In genomic region chr11:65927962-65928361, GRCm38 (mm10) we compare ENCODE assay signal across 20 mouse cellular contexts.
DNase-seq lines count a peak whose midpoint lies in the region; ATAC-seq lines count a peak whose summit lies in the region.
"Had no signal": no experiment of that assay in that cellular context is flagged by ENCODE, and none has a peak within 500 bp of the region (broad histone marks: within the 10 kb centered on the region; RNA-seq: fewer than 3 reads in every experiment).

No protein-coding gene starts in this region.

- H3K36me3 ChIP-seq in hindbrain, embryonic 13.5 days = no peaks in the 10 kb centered on the region
- no peaks in the 10 kb centered on the region for H3K36me3 ChIP-seq in hindbrain, embryonic 11.5 days (ENCODE audit: control insufficient read depth, insufficient read depth, low read length)
- H3K36me3 ChIP-seq in hindbrain, embryonic 15.5 days = no peaks in the 10 kb centered on the region
- H3K36me3 ChIP-seq in neural tube, embryonic 13.5 days = no peaks in the 10 kb centered on the region
- H3K36me3 ChIP-seq: limb, embryonic 10.5 days had no signal

- peaks cover 7% of the 10 kb centered on the region for H3K4me1 ChIP-seq in hindbrain, embryonic 13.5 days (replicated peaks)
- H3K4me1 ChIP-seq in hindbrain, embryonic 11.5 days (replicated peaks; ENCODE audit: control insufficient read depth, insufficient read depth, low read length) = no peaks in the 10 kb centered on the region
- peaks cover 4% of the 10 kb centered on the region for H3K4me1 ChIP-seq in hindbrain, embryonic 15.5 days (replicated peaks)
- H3K4me1 ChIP-seq in neural tube, embryonic 13.5 days (replicated peaks) = peaks cover 7% of the 10 kb centered on the region
- H3K4me1 ChIP-seq: limb, embryonic 10.5 days had no signal

- no peak for ATAC-seq in hindbrain, embryonic 13.5 days (ENCODE audit: low FRiP score)
- no peak for ATAC-seq in hindbrain, embryonic 11.5 days (ENCODE audit: low FRiP score)
- ATAC-seq in hindbrain, embryonic 15.5 days (ENCODE audit: low FRiP score, low read depth) = peak; percentile 59; the same call in 1 of the 2 replicates
- ATAC-seq in neural tube, embryonic 13.5 days (ENCODE audit: low read depth) = peak; percentile 61; the same call in 1 of the 2 replicates
- ATAC-seq: liver, postnatal 0 days had no signal

- H3K27ac ChIP-seq in hindbrain, embryonic 13.5 days = peak overlapping the region; percentile 74
- H3K27ac ChIP-seq in hindbrain, embryonic 11.5 days (ENCODE audit: low read depth, low read length) = no peak overlapping the region
- no peak overlapping the region; the same call in 1 of the 2 replicates for H3K27ac ChIP-seq in hindbrain, embryonic 15.5 days (replicated peaks)
- H3K27ac ChIP-seq in neural tube, embryonic 13.5 days (replicated peaks) = peak overlapping the region; percentile 71
- H3K27ac ChIP-seq: limb, embryonic 10.5 days had no signal

- whole genome bisulfite sequencing in hindbrain, embryonic 13.5 days = 16% methylated on average over 1 of the region's 1 CpGs
- WGBS in hindbrain, embryonic 11.5 days = 43% methylated on average over 1 of the region's 1 CpGs
- 15% methylated on average over 1 of the region's 1 CpGs for WGBS in hindbrain, embryonic 15.5 days
- 8% methylated on average over 1 of the region's 1 CpGs for WGBS in neural tube, embryonic 13.5 days

- H3K9me3 ChIP-seq in hindbrain, embryonic 13.5 days = no peaks in the 10 kb centered on the region
- no peaks in the 10 kb centered on the region for H3K9me3 ChIP-seq in hindbrain, embryonic 11.5 days (ENCODE audit: control insufficient read depth, low read length)
- H3K9me3 ChIP-seq in hindbrain, embryonic 15.5 days = no peaks in the 10 kb centered on the region
- no peaks in the 10 kb centered on the region for H3K9me3 ChIP-seq in neural tube, embryonic 13.5 days
- H3K9me3 ChIP-seq: limb, embryonic 10.5 days had no signal

- DNase-seq in hindbrain, embryonic 11.5 days (ENCODE audit: low spot score) = no peak
- DNase-seq in brain, adult 2 months (ENCODE audit: low read depth, low spot score) = peak; percentile 41
- DNase-seq in gastrocnemius, postnatal 10 days = no peak
- no peak for DNase-seq in heart, adult 18-20 months
- DNase-seq: adrenal gland, adult 8-10 months; cerebellum, postnatal 10 days; embryo, embryonic 11 days; gastrocnemius, postnatal 36 days; heart, postnatal 10 days; kidney, adult 2 months; kidney, postnatal 14 days; liver, postnatal 0 days; lung, postnatal 10 days; thymus, postnatal 36 days had no signal

- no peak overlapping the region for H3K9ac ChIP-seq in hindbrain, embryonic 13.5 days
- no peak overlapping the region for H3K9ac ChIP-seq in hindbrain, embryonic 11.5 days (ENCODE audit: low read depth, low read length)
- no peak overlapping the region for H3K9ac ChIP-seq in hindbrain, embryonic 15.5 days
- no peak overlapping the region for H3K9ac ChIP-seq in neural tube, embryonic 13.5 days
- H3K9ac ChIP-seq: liver, postnatal 0 days had no signal

- no peak overlapping the region for H3K4me2 ChIP-seq in hindbrain, embryonic 13.5 days
- no peak overlapping the region for H3K4me2 ChIP-seq in hindbrain, embryonic 11.5 days (replicated peaks; ENCODE audit: low read depth, low read length)
- no peak overlapping the region for H3K4me2 ChIP-seq in hindbrain, embryonic 15.5 days
- no peak overlapping the region for H3K4me2 ChIP-seq in neural tube, embryonic 13.5 days
- H3K4me2 ChIP-seq: heart, embryonic 11.5 days had no signal

- H3K4me3 ChIP-seq in hindbrain, embryonic 13.5 days = no peak overlapping the region
- no peak overlapping the region for H3K4me3 ChIP-seq in hindbrain, embryonic 11.5 days (ENCODE audit: low read depth, low read length)
- no peak overlapping the region for H3K4me3 ChIP-seq in hindbrain, embryonic 15.5 days
- no peak overlapping the region for H3K4me3 ChIP-seq in neural tube, embryonic 13.5 days
- H3K4me3 ChIP-seq: limb, embryonic 10.5 days; myocyte had no signal

- H3K27me3 ChIP-seq in hindbrain, embryonic 13.5 days = no peaks in the 10 kb centered on the region
- no peaks in the 10 kb centered on the region for H3K27me3 ChIP-seq in hindbrain, embryonic 11.5 days (ENCODE audit: control insufficient read depth, insufficient read depth, low read length)
- no peaks in the 10 kb centered on the region for H3K27me3 ChIP-seq in hindbrain, embryonic 15.5 days
- no peaks in the 10 kb centered on the region for H3K27me3 ChIP-seq in neural tube, embryonic 13.5 days

Comparison
In these comparisons a context has a peak if more than half of its experiments do, and no peak if none do; other contexts are left out.
1. ATAC-seq: peak in hindbrain, embryonic 15.5 days (single experiment) and neural tube, embryonic 13.5 days (single experiment); none in hindbrain, embryonic 13.5 days (single experiment) and hindbrain, embryonic 11.5 days (single experiment).
2. H3K27ac ChIP-seq: peak in hindbrain, embryonic 13.5 days (single experiment) and neural tube, embryonic 13.5 days (single experiment); none in hindbrain, embryonic 11.5 days (single experiment) and hindbrain, embryonic 15.5 days (single experiment).